Mouse (Mus musculus) G1E (cell line): ENCODE results near the gene Fam222a. TPM values are rescaled to one million over a fixed set of nuclear protein-coding genes. Genes with fewer than 3 reads are reported as not detected.

ENCODE experiments used
- ATAC-seq: 2 replicates; pipeline ENCODE4 v1.8.0; 2016; ENCODE audit warnings: mild to moderate bottlenecking; ENCODE audit not compliant: insufficient number of reproducible peaks, poor library complexity, low FRiP score, severe bottlenecking; ENCODE audit errors: extremely low read depth
- DNase-seq: peaks from one replicate; pipeline ENCODE4 v3.0.0; 2012; ENCODE audit warnings: low spot score
- H3K27me3 ChIP-seq: 2 replicates; pipeline ENCODE4 v1.6.1; 2012; ENCODE audit warnings: mild to moderate bottlenecking, low read length, inconsistent platforms; ENCODE audit not compliant: insufficient read depth
- H3K36me3 ChIP-seq: replicated peaks from 2 replicates; pipeline ENCODE3; 2012; ENCODE audit warnings: mild to moderate bottlenecking, inconsistent platforms
- H3K4me1 ChIP-seq: 2 replicates; pipeline ENCODE4 v1.6.1; 2012; ENCODE audit warnings: low read depth, low read length, inconsistent platforms, mixed read lengths; ENCODE audit not compliant: insufficient read depth
- H3K4me3 ChIP-seq: 2 replicates; pipeline ENCODE4 v1.5.1; 2012; ENCODE audit warnings: low read depth, mild to moderate bottlenecking, inconsistent platforms, low read length, moderate library complexity, mixed read lengths
- H3K9me3 ChIP-seq: replicated peaks from 2 replicates; pipeline ENCODE4 v1.6.1; 2012; ENCODE audit warnings: inconsistent platforms
- CTCF ChIP-seq: IDR thresholded peaks from 2 replicates; pipeline ENCODE4 v1.5.1; 2012; ENCODE audit warnings: low read depth, low read length, inconsistent platforms, mixed read lengths
- GATA1 ChIP-seq: IDR thresholded peaks from 2 replicates; pipeline ENCODE4 v1.6.1; 2012; ENCODE audit warnings: borderline replicate concordance, low read length, inconsistent platforms, mixed read lengths
- GATA2 ChIP-seq: IDR thresholded peaks from 2 replicates; pipeline ENCODE4 v1.6.1; 2012; ENCODE audit warnings: low read depth, low read length, inconsistent platforms, borderline replicate concordance
- POLR2AphosphoS5 ChIP-seq: IDR thresholded peaks from 2 replicates; pipeline ENCODE4 v1.6.1; 2012; ENCODE audit warnings: low read depth, low read length, inconsistent platforms; ENCODE audit not compliant: insufficient replicate concordance
- TAL1 ChIP-seq: conservative IDR thresholded peaks from 2 replicates; pipeline ENCODE4 v1.6.1; 2012; ENCODE audit warnings: low read depth, low read length, inconsistent platforms, mixed read lengths
- polyA plus RNA-seq: library from polyadenylated mRNA; stranded (reverse); fragments of >175 nt; gene quantifications from 2 replicates; pipeline ENCODE4 v1.2.3, GENCODE M21; 2012
- total RNA-seq, 2 experiments: library from RNA; stranded (forward) in 1 of 2; stranded (reverse) in 1 of 2; fragments of 200-1000 nt in 1 of 2; fragments of >200 nt in 1 of 2; fragmentation: Nextera tagmentation in 1 of 2; gene quantifications; 2 replicates each; pipeline ENCODE4 v1.2.3; 2014 to 2017

Gene Fam222a
- total and polyA plus RNA-seq, 3 experiments, result 0.71 to 6.9 (median 3.8) TPM

DNA sequence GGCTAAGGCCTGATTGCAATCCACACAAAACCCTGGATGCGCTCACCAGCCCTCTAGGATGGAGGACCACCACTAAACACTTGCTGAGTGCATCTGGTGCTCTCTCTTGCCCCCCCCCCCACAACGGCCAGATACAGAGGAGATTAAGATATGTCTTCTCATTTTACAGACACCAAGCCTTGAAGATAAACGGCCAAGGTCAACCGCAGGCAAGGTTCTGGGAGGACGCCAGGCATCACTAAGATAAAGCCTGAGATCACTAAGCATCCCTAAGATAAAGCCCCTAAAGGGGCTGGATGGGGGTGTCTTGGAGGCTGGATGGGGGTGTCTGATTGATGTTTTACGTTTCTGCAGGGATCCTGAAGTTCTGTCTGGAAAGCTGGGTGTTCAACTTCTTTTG is 2.1 kb upstream of the Fam222a start:
- peak; percentile 70 for DNase-seq
- TF ChIP-seq TAL1, result peak; percentile 62
- TF ChIP-seq CTCF, result no peak
- TF ChIP-seq GATA2, result no peak
- peaks cover 52% of the 10 kb centered on the region for H3K4me1 ChIP-seq
- peaks cover 2% of the 10 kb centered on the region for H3K36me3 ChIP-seq
- H3K4me3 ChIP-seq, result peak overlapping the region; percentile 60; the same call in 1 of the 2 replicates
- peaks cover 19% of the 10 kb centered on the region; the same call in 1 of the 2 replicates for H3K27me3 ChIP-seq
- peaks cover 40% of the 10 kb centered on the region for H3K9me3 ChIP-seq
- ATAC-seq, result peak; percentile 51

GRCm38 (mm10) chr5:114566461-114566860 is 1.4 kb upstream of the Fam222a start:
- TF ChIP-seq POLR2AphosphoS5 (no peak), CTCF (no peak), TAL1 (no peak)
- DNase-seq (no peak), ATAC-seq (no peak)
- peaks cover 4% of the 10 kb centered on the region for H3K36me3 ChIP-seq
- H3K4me3 ChIP-seq, result no peak overlapping the region
- H3K9me3 ChIP-seq, result peaks cover 40% of the 10 kb centered on the region
- H3K4me1 ChIP-seq, result peaks cover 59% of the 10 kb centered on the region
- H3K27me3 ChIP-seq, result peaks cover 23% of the 10 kb centered on the region

GRCm38 (mm10) chr5:114567075-114567517 is 720 bp upstream of the Fam222a start:
- Histone ChIP-seq H3K27me3 (peaks cover 27% of the 10 kb centered on the region), H3K9me3 (peaks cover 39% of the 10 kb centered on the region), H3K4me1 (peaks cover 64% of the 10 kb centered on the region), H3K4me3 (peak overlapping the region; percentile 77), H3K36me3 (peaks cover 6% of the 10 kb centered on the region)
- TF ChIP-seq POLR2AphosphoS5 (no peak), CTCF (no peak), GATA1 (no peak), GATA2 (no peak), TAL1 (no peak)
- DNase-seq, result peak; percentile 88
- ATAC-seq, result peak; percentile 43; the same call in 1 of the 2 replicates

GRCm38 (mm10) chr5:114568818-114569217 is 1.0 kb downstream of the Fam222a start:
- TF ChIP-seq POLR2AphosphoS5, result no peak
- no peak for TF ChIP-seq CTCF
- no peak for TF ChIP-seq GATA2
- no peak for TF ChIP-seq GATA1
- TF ChIP-seq TAL1, result no peak
- H3K27me3 ChIP-seq, result peaks cover 32% of the 10 kb centered on the region
- H3K36me3 ChIP-seq, result peaks cover 15% of the 10 kb centered on the region
- H3K4me3 ChIP-seq, result peak overlapping the region; percentile 77; the same call in 1 of the 2 replicates
- no peak for ATAC-seq
- H3K9me3 ChIP-seq, result peaks cover 26% of the 10 kb centered on the region
- peaks cover 69% of the 10 kb centered on the region for H3K4me1 ChIP-seq
- no peak for DNase-seq

DNA sequence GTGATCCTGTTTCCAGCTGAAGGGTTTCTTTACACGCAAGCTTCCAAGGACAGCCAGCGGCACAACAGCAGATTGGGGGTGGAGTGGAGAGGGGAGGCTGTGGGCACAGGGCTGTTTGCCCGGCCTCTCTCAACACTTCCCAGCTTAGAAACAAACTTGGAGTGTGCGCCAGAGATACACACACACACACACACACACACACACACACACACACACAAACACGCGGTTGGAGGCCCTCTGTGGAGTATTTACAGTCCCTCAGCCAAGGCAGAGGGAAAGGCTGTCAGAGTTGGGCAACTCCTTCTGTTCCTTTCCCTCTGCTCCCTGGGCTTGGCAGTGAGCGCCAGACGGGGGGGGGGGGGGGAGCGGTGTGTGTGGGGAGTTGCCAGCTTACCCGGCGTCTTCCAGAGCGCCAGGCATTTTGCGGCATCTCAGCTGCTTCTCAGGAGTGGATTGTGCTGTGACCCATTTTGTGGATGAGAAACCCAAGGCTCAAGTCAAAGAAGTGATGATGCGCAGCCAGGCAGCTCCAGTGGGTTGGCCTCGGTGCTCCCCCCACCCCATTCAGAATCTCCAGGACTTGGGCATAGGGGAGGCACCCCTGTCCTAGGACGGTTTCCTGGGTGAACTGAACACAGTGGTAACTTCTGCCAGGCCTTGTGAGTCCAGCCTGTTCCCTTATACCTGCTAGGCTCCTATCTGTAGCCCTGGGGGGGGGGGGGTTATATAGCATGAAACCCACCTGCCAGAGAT is 2.3 kb downstream of the Fam222a start:
- DNase-seq (no peak), ATAC-seq (no peak)
- H3K36me3 ChIP-seq, result peaks cover 23% of the 10 kb centered on the region
- peaks cover 38% of the 10 kb centered on the region for H3K27me3 ChIP-seq
- TF ChIP-seq TAL1 (no peak), GATA1 (no peak), POLR2AphosphoS5 (no peak), GATA2 (no peak), CTCF (no peak)
- peaks cover 17% of the 10 kb centered on the region for H3K9me3 ChIP-seq
- peak overlapping the region; percentile 46; the same call in 1 of the 2 replicates for H3K4me3 ChIP-seq
- peaks cover 68% of the 10 kb centered on the region for H3K4me1 ChIP-seq

GRCm38 (mm10) chr5:114570791-114571450 is 3.1 kb downstream of the Fam222a start:
- Histone ChIP-seq H3K27me3 (peaks cover 43% of the 10 kb centered on the region), H3K4me1 (peaks cover 66% of the 10 kb centered on the region), H3K9me3 (peaks cover 13% of the 10 kb centered on the region), H3K36me3 (peaks cover 31% of the 10 kb centered on the region), H3K4me3 (peak overlapping the region; percentile 24; the same call in 1 of the 2 replicates)
- TF ChIP-seq POLR2AphosphoS5, result no peak
- TF ChIP-seq GATA1, result no peak
- TF ChIP-seq CTCF, result no peak
- TF ChIP-seq TAL1, result no peak
- TF ChIP-seq GATA2, result no peak
- DNase-seq (no peak), ATAC-seq (no peak)
